Mouse (Mus musculus): ENCODE data around the gene Mgat4d. TPM values are rescaled to one million over a fixed set of nuclear protein-coding genes. Genes with fewer than 3 reads are reported as not detected.

The Mgat4d gene
- polyA plus RNA-seq, 1 experiment from 2014 or later: not detected

DNA sequence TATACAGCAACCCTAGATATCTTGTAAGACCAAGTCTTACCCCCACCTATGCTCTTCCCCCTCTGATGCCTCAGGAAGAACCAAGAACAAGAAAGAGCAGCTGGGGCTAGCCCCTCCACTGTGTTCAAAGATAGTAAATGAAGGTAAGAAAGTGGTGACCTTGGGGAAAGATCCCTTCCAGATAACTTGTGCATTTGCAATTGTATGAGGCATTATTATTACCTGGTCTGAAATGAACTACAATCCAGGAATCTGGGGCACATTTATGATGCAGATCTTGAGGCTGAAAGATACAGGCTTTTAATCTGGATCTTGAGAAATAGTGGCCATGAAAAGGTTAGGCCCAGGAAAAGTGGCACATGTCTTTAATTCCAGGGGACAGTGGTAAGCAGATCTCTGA, 29.0 kb downstream of the Mgat4d start:
- DNase-seq (ENCODE audit: low spot score): no peak
- ATAC-seq (ENCODE audit: insufficient number of reproducible peaks, low FRiP score, low TSS enrichment, low read depth): no peak
- H3K9me3 ChIP-seq (ENCODE audit: control insufficient read depth, low read length): no peaks in the 10 kb centered on the region

DNA sequence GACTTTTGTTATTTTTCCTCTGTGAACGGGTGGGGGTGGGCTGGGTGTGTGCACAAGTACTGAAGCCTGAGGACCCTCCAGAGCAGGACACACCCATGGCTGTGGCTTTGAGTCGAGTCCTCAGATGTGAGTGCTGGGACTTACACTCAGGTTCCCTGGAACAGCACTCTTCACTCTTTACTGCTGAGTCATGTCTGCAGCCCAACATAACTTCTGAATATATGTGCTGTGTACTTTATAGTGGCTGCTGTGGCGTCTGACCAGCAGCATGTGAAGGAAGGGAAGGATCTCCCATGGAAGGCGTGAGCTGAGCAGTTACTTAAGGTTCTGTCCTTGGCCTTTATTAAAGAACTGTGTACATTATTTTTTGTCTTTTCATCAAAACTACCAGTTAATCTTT, 31.9 kb downstream of the Mgat4d start:
- H3K4me3 ChIP-seq (ENCODE audit: low read depth, low read length): no peak overlapping the region
- H3K9ac ChIP-seq (ENCODE audit: low read length): no peak overlapping the region
- no peaks in the 10 kb centered on the region for H3K27me3 ChIP-seq (ENCODE audit: control insufficient read depth, insufficient read depth, low read length)
- H3K4me2 ChIP-seq (ENCODE audit: low read depth, severe bottlenecking): no peak overlapping the region
- no peak overlapping the region for H3K27ac ChIP-seq (replicated peaks; ENCODE audit: low read depth, low read length)
- DNase-seq (ENCODE audit: low spot score) (no peak), ATAC-seq (ENCODE audit: insufficient number of reproducible peaks, low FRiP score, low TSS enrichment, low read depth) (no peak)
- H3K9me3 ChIP-seq (ENCODE audit: control insufficient read depth, low read length): no peaks in the 10 kb centered on the region
- 68% methylated on average over 4 of the region's 4 CpGs for WGBS
- H3K4me1 ChIP-seq (ENCODE audit: control insufficient read depth, insufficient read depth, low read length): no peaks in the 10 kb centered on the region
- H3K36me3 ChIP-seq (ENCODE audit: control insufficient read depth, insufficient read depth, low read length): no peaks in the 10 kb centered on the region

More for the DNA sequence above, 29.0 kb downstream of the Mgat4d start:
- Histone ChIP-seq H3K36me3 (ENCODE audit: control insufficient read depth, insufficient read depth, low read length) (no peaks in the 10 kb centered on the region), H3K4me1 (ENCODE audit: control insufficient read depth, insufficient read depth, low read length) (no peaks in the 10 kb centered on the region), H3K4me3 (ENCODE audit: low read depth, low read length) (no peak overlapping the region), H3K27ac (replicated peaks; ENCODE audit: low read depth, low read length) (no peak overlapping the region), H3K27me3 (ENCODE audit: control insufficient read depth, insufficient read depth, low read length) (no peaks in the 10 kb centered on the region), H3K9ac (ENCODE audit: low read length) (no peak overlapping the region), H3K4me2 (ENCODE audit: low read depth, severe bottlenecking) (no peak overlapping the region)

- Histone ChIP-seq H3K9me3 (ENCODE audit: control insufficient read depth, low read length) (no peaks in the 10 kb centered on the region), H3K9ac (ENCODE audit: low read length) (no peak overlapping the region), H3K4me1 (ENCODE audit: control insufficient read depth, insufficient read depth, low read length) (no peaks in the 10 kb centered on the region), H3K27ac (replicated peaks; ENCODE audit: low read depth, low read length) (no peak overlapping the region), H3K4me3 (ENCODE audit: low read depth, low read length) (no peak overlapping the region), H3K27me3 (ENCODE audit: control insufficient read depth, insufficient read depth, low read length) (no peaks in the 10 kb centered on the region), H3K36me3 (ENCODE audit: control insufficient read depth, insufficient read depth, low read length) (no peaks in the 10 kb centered on the region), H3K4me2 (ENCODE audit: low read depth, severe bottlenecking) (no peak overlapping the region)
- DNase-seq (ENCODE audit: low spot score) (no peak), ATAC-seq (ENCODE audit: insufficient number of reproducible peaks, low FRiP score, low TSS enrichment, low read depth) (no peak)
- 79% methylated on average over 2 of the region's 2 CpGs for WGBS
Measured at GRCm38 (mm10) chr8:83381016-83381415, 32.7 kb downstream of the Mgat4d start.

- no peak overlapping the region for H3K4me3 ChIP-seq (ENCODE audit: low read depth, low read length)
- DNase-seq (ENCODE audit: low spot score) (no peak), ATAC-seq (ENCODE audit: insufficient number of reproducible peaks, low FRiP score, low TSS enrichment, low read depth) (no peak)
- H3K9ac ChIP-seq (ENCODE audit: low read length): no peak overlapping the region
- no peak overlapping the region for H3K4me2 ChIP-seq (ENCODE audit: low read depth, severe bottlenecking)
- no peaks in the 10 kb centered on the region for H3K27me3 ChIP-seq (ENCODE audit: control insufficient read depth, insufficient read depth, low read length)
- WGBS: 24% methylated on average over 2 of the region's 2 CpGs
- no peaks in the 10 kb centered on the region for H3K36me3 ChIP-seq (ENCODE audit: control insufficient read depth, insufficient read depth, low read length)
- H3K9me3 ChIP-seq (ENCODE audit: control insufficient read depth, low read length): no peaks in the 10 kb centered on the region
- H3K27ac ChIP-seq (replicated peaks; ENCODE audit: low read depth, low read length): no peak overlapping the region
- no peaks in the 10 kb centered on the region for H3K4me1 ChIP-seq (ENCODE audit: control insufficient read depth, insufficient read depth, low read length)
Measured at GRCm38 (mm10) chr8:83382850-83383249, 34.6 kb downstream of the Mgat4d start.

- H3K9ac ChIP-seq (ENCODE audit: low read length): peak within 1 kb of the TSS; percentile 59
- H3K27ac ChIP-seq (replicated peaks; ENCODE audit: low read depth, low read length): no peak within 1 kb of the TSS
- peak; percentile 83 for DNase-seq (ENCODE audit: low spot score)
- H3K4me1 ChIP-seq (ENCODE audit: control insufficient read depth, insufficient read depth, low read length): no peaks in the 10 kb centered on the region
- 0 out of 2 replicates have a peak, but pooled peaks cover 3% of the 10 kb centered on the region for H3K27me3 ChIP-seq (ENCODE audit: control insufficient read depth, insufficient read depth, low read length)
- no peaks in the 10 kb centered on the region for H3K9me3 ChIP-seq (ENCODE audit: control insufficient read depth, low read length)
- WGBS: 4% methylated on average over 41 of the region's 41 CpGs
- ATAC-seq (ENCODE audit: insufficient number of reproducible peaks, low FRiP score, low TSS enrichment, low read depth): peak; percentile 82; the same call in 1 of the 2 replicates
- no peaks in the 10 kb centered on the region for H3K36me3 ChIP-seq (ENCODE audit: control insufficient read depth, insufficient read depth, low read length)
- H3K4me3 ChIP-seq (ENCODE audit: low read depth, low read length): peak within 1 kb of the TSS; percentile 48
- peak within 1 kb of the TSS; percentile 84 for H3K4me2 ChIP-seq (ENCODE audit: low read depth, severe bottlenecking)
Measured at GRCm38 (mm10) chr8:83389316-83390005, 41.2 kb downstream of the Mgat4d start, which contains the start of gene Clgn. Gene Clgn, plus strand, starts transcription at chr8:83389867.

DNA sequence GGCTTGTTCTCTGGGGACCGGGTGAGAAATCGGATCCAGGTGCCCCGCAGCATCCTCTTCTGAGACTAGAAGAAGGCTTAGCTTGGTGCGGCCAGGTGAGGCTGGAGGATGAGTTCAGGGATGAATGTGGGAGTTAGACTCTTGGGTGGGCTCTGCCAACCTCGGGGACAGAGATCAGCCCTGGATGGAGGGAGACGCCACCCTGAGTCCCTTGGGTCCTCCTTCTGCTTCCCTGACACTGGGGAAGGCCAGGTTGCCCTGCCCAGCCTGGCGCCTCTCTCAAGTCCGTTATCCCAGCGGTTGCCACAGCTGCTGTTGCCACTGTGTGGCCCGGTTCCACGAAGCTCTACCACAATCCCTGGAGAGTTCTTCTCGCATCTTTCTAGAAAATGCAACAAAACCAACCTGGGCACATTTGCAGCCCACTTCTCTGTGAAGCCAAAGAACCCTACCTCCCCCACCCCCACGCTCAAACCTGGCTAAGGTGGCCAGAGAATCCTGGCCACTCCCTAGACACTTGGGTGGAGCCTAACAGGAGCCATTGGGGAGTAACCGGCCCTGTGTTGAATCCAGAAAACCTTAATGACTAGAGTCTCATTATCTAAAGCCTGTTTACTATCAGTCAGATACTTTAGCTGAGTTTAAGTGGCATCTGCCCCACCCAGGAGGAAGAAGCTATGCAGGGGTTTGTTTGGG, 41.9 kb downstream of the Mgat4d start:
- H3K9ac ChIP-seq (ENCODE audit: low read length): peak overlapping the region; percentile 59
- WGBS: 6% methylated on average over 14 of the region's 14 CpGs
- no peaks in the 10 kb centered on the region for H3K36me3 ChIP-seq (ENCODE audit: control insufficient read depth, insufficient read depth, low read length)
- peak overlapping the region; percentile 48 for H3K4me3 ChIP-seq (ENCODE audit: low read depth, low read length)
- H3K27ac ChIP-seq (replicated peaks; ENCODE audit: low read depth, low read length): no peak overlapping the region
- peak; percentile 54; the same call in 1 of the 2 replicates for ATAC-seq (ENCODE audit: insufficient number of reproducible peaks, low FRiP score, low TSS enrichment, low read depth)
- DNase-seq (ENCODE audit: low spot score): no peak
- peak overlapping the region; percentile 84 for H3K4me2 ChIP-seq (ENCODE audit: low read depth, severe bottlenecking)
- H3K9me3 ChIP-seq (ENCODE audit: control insufficient read depth, low read length): no peaks in the 10 kb centered on the region
- H3K4me1 ChIP-seq (ENCODE audit: control insufficient read depth, insufficient read depth, low read length): no peaks in the 10 kb centered on the region
- H3K27me3 ChIP-seq (ENCODE audit: control insufficient read depth, insufficient read depth, low read length): 0 out of 2 replicates have a peak, but pooled peaks cover 3% of the 10 kb centered on the region

DNA sequence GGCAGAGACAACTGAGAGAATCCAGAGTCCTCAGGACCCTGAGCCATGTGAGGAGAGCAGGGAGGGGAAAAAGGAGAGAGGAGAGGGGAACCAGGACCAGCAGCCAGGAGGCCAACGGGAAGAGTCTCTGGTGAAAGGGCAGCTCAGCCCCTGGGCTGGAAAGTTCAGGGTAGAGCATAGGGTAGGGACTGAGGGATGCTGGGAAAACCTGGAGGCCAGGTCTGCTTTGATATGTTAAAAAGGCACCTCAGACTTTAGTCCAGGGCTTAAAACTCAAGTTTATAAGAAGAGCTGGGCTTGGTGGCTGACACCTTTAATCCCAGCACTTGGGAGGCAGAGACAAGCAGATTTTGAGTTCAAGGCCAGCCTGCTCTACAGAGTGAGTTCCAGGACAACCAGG, 44.2 kb downstream of the Mgat4d start:
- Histone ChIP-seq H3K36me3 (ENCODE audit: control insufficient read depth, insufficient read depth, low read length) (no peaks in the 10 kb centered on the region), H3K9ac (ENCODE audit: low read length) (no peak overlapping the region), H3K4me1 (ENCODE audit: control insufficient read depth, insufficient read depth, low read length) (no peaks in the 10 kb centered on the region), H3K27me3 (ENCODE audit: control insufficient read depth, insufficient read depth, low read length) (0 out of 2 replicates have a peak, but pooled peaks cover 3% of the 10 kb centered on the region), H3K9me3 (ENCODE audit: control insufficient read depth, low read length) (no peaks in the 10 kb centered on the region), H3K4me3 (ENCODE audit: low read depth, low read length) (no peak overlapping the region), H3K4me2 (ENCODE audit: low read depth, severe bottlenecking) (no peak overlapping the region), H3K27ac (replicated peaks; ENCODE audit: low read depth, low read length) (no peak overlapping the region)
- DNase-seq (ENCODE audit: low spot score): no peak
- no peak for ATAC-seq (ENCODE audit: insufficient number of reproducible peaks, low FRiP score, low TSS enrichment, low read depth)
- 57% methylated on average over 1 of the region's 1 CpGs for WGBS

- 84% methylated on average over 5 of the region's 5 CpGs for WGBS
- ATAC-seq (ENCODE audit: insufficient number of reproducible peaks, low FRiP score, low TSS enrichment, low read depth) (no peak), DNase-seq (ENCODE audit: low spot score) (no peak)
- no peak overlapping the region for H3K9ac ChIP-seq (ENCODE audit: low read length)
- no peak overlapping the region for H3K4me2 ChIP-seq (ENCODE audit: low read depth, severe bottlenecking)
- H3K4me1 ChIP-seq (ENCODE audit: control insufficient read depth, insufficient read depth, low read length): no peaks in the 10 kb centered on the region
- H3K36me3 ChIP-seq (ENCODE audit: control insufficient read depth, insufficient read depth, low read length): no peaks in the 10 kb centered on the region
- H3K27ac ChIP-seq (replicated peaks; ENCODE audit: low read depth, low read length): no peak overlapping the region
- 0 out of 2 replicates have a peak, but pooled peaks cover 3% of the 10 kb centered on the region for H3K27me3 ChIP-seq (ENCODE audit: control insufficient read depth, insufficient read depth, low read length)
- H3K9me3 ChIP-seq (ENCODE audit: control insufficient read depth, low read length): no peaks in the 10 kb centered on the region
- no peak overlapping the region for H3K4me3 ChIP-seq (ENCODE audit: low read depth, low read length)
Measured at GRCm38 (mm10) chr8:83394325-83394724, 46.1 kb downstream of the Mgat4d start.
